Mouse (Mus musculus) gastrocnemius, postnatal 36 days (tissue): ENCODE data around the gene AC109138.7. TPM values are rescaled to one million over a fixed set of nuclear protein-coding genes. Genes with fewer than 3 reads are reported as not detected.
A peak's percentile ranks its signal among the peaks of the same experiment; 100 is the strongest.

Experiments
- DNase-seq, 2 experiments: peaks; one replicate each; pipeline ENCODE4 v3.0.0; 2022
- intact Hi-C: fragments of 180-260 bp; cut with DNase I; formaldehyde crosslinking; loops from one replicate; pipeline ENCODE4 v1.15.1; 2025
- total RNA-seq, 2 experiments: library from RNA; stranded (reverse); gene quantifications; 2 replicates each; pipeline ENCODE4 v1.2.3; 2021

The AC109138.7 gene
- total RNA-seq, 2 experiments from 2014 or later: not detected

- DNase-seq: peak; percentile 91 to 97
- intact Hi-C loops: loop anchor here (1.0 kb wide), 1 partner anchor 22 kb away; no protein-coding TSS in a partner anchor
Observed at GRCm38 (mm10) chr19:4191528-4192250, 22.5 kb upstream of the AC109138.7 start, which contains the start of gene Ppp1ca. Gene Ppp1ca (plus strand): TSS chr19:4192065.

DNA sequence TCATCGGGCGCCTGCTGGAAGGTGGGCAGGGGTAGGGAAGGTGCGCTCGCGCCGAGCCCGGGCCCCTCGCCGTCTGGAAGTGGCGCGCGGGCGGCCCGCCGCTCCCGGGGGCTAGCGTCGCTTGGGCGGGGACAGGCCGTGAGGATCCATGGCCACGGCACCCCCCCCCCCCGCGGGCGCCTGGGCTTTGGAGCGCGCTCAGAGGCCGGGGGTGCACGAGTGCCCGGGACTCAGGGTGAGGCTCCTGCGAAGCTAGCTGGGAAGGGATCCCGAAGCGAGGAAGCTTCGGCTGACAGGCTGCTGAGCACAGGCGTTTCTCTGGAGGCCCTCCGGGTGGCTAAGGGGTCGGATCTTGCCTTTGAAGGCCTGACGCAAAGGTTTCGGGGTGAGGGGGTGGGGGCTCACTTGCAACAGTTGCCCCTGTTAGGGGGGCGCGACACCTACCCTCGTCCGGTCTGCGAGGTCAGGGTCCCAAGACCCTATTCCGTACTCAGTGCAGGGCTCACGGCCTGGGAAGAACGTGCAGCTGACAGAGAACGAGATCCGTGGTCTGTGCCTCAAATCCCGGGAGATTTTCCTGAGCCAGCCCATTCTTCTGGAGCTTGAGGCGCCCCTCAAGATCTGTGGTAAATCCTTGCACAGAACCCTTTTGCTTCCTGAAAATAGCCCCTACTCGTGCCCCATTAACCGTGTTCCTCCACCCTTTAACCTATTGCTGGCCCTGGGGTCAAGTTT is 21.7 kb upstream of the AC109138.7 start:
- intact Hi-C loops: no loop called here
- no peak for DNase-seq

DNA sequence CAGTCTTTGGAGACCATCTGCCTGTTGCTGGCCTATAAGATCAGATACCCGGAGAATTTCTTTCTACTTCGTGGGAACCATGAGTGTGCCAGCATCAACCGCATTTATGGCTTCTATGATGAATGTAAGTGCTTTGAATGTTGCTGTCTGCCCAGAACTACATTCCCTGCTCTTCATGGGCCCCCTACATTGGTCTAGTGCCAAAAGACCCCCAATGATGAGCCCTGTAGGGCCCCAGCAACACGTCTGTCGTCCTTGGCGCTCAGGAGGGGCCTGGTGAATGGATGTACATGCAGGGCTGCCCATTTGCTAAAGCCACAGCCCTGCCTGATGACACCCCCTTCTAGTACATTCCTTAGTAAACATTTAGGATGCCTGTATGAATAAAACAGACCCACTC is 21.0 kb upstream of the AC109138.7 start:
- no peak for DNase-seq
- intact Hi-C loops: no loop called here

DNA sequence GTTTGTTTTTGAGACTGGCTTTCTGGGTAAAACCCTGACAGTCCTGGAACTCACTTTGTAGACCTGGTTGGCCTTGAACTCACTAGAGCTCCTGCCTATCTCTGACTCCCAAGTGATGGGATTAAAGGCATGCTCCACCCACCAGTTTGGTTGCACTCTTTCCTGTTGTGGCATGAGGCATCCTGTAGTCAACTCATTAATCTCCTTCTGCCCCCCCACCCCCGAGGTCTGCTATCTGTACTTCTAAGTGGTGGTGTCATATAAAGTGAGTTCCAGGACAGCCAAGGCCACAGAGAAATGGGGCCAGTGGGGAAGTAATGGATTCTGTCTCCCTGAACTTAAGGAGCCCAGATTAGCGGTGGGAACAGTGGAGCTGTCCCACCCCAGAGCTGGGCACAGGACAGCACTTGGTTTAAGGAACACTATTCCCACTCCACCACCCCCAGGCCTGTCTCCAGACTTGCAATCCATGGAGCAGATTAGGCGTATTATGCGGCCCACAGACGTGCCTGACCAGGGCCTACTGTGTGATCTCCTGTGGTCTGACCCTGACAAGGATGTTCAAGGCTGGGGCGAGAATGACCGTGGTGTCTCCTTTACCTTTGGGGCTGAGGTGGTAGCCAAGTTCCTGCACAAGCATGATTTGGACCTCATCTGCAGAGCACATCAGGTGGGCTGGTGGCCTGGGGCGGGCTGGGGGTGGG is 20.0 kb upstream of the AC109138.7 start:
- intact Hi-C loops: no loop called here
- DNase-seq: no peak

DNA sequence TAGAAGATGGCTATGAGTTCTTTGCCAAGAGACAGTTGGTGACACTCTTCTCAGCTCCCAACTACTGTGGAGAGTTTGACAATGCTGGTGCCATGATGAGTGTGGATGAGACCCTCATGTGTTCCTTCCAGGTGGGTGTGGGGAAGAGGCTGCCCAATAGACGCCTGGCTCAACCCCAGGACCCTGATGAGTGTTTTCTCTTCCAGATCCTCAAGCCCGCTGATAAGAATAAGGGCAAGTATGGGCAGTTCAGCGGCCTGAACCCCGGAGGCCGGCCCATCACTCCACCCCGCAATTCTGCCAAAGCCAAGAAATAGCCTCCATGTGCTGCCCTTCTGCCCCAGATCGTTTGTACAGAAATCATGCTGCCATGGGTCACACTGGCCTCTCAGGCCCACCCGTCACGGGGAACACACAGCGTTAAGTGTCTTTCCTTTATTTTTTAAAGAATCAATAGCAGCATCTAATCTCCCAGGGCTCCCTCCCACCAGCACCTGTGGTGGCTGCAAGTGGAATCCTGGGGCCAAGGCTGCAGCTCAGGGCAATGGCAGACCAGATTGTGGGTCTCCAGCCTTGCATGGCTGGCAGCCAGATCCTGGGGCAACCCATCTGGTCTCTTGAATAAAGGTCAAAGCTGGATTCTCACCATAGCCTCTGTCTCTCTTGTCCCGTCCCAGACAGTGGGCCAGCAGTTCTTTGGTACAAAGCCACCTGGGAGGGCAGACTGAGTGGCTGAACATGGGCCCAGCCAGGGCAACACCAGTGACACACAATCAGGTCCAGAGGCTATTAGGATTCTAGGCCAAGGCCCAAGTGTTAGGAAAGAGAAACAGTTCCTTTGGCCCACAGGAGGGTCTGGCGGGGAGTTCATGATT is 19.1 kb upstream of the AC109138.7 start:
- intact Hi-C loops: no loop called here
- DNase-seq: no peak

DNA sequence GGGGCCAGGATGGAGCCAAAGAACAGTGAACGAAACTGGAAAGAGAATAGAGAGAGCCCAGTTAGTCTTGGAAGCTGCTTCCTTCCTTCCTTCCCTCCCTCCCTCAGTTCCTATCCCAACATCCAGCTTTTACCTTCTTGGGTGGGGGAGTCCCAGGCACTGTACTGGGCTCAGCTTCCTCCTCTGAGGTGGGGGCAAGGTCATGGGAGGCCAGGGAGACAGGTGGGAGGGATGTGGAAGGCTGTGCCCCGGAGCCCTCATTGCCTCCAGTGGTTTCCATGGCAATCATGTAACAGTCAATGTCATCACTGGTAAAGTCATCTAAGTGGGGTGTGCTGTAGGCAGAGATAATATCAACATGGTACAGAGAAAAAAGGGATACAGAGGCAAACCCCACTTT is 18.1 kb upstream of the AC109138.7 start:
- intact Hi-C loops: no loop called here
- DNase-seq: no peak

GRCm38 (mm10) chr19:4196548-4196947 is 17.6 kb upstream of the AC109138.7 start:
- DNase-seq: no peak
- intact Hi-C loops: no loop called here

GRCm38 (mm10) chr19:4197180-4197579 is 17.0 kb upstream of the AC109138.7 start:
- intact Hi-C loops: no loop called here
- no peak for DNase-seq

- intact Hi-C loops: no loop called here
- DNase-seq: peak; percentile 89 to 94
Observed at GRCm38 (mm10) chr19:4201291-4201909, 12.8 kb upstream of the AC109138.7 start, which contains the start of gene Rad9a. Gene Rad9a (minus strand): TSS chr19:4201662.

DNA sequence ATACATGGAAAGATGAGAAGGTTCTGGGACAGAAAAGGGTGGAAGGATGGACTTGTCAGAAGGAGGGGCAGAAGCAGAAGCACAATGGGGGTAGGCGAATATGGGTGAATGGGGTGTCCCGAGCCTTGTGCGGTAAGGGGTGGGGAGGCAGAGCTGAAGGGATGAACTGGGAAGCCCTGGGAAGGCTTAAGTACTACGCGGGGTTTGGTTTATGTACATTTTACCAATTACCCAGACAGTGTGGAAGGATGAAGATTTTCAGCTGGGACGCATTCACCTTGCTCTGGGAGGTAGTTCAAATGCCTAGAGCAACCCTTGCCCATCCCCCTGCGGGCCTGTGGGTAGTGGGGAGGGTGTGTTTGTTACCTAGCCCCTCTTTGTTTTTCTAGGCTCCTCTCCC is 12.0 kb upstream of the AC109138.7 start:
- intact Hi-C loops: no loop called here
- no peak for DNase-seq

GRCm38 (mm10) chr19:4203148-4203547 is 11.0 kb upstream of the AC109138.7 start:
- intact Hi-C loops: no loop called here
- no peak for DNase-seq

- intact Hi-C loops: no loop called here
Observed at GRCm38 (mm10) chr19:4203604-4204326, 10.4 kb upstream of the AC109138.7 start.

DNA sequence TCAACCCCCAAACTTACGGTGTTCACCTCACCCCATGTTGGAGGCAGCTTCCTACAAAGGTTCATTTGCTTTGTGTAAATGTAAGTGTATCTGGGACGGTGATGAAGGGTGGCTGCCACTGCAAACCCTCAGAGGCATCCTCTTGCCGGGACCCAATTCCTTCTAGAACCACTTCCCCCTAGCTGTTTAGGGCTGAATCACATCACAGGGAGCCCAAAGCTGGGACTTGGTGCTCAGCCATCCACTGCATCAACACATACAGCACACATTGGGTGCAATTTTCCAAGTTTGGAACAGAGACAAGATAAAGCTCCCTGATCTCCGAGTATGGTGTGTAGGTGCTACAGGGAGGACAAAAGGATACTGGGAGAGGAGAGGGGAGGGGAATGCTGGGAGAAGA is 9.3 kb upstream of the AC109138.7 start:
- intact Hi-C loops: loop anchor here (5.0 kb wide), 1 partner anchor 102 kb away; the partner anchor contains the start of gene Grk2
- no peak for DNase-seq

More at GRCm38 (mm10) chr19:4203604-4204326, 10.4 kb upstream of the AC109138.7 start:
- DNase-seq: no peak

DNA sequence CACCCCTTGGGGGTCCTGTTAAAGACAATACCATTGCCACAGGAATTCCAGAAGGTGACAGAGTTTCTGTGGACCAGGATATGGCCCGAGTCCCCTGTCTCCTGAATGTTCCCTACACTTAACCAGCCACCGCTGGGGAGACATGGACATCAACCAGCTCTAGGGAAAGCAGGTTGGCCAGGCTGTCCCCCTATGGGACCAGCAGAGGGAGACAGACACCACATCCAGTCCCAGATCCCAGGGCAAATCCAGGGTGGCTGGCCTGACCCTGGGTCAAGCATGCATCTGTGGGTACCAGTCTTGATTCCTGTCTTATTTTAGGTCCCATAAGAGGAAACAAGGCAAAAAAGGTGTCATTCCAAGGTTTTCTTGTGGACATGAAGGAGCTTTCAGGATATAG is 7.2 kb upstream of the AC109138.7 start:
- peak; percentile 52 to 65 for DNase-seq
- intact Hi-C loops: loop anchor here (1.0 to 5.0 kb wide), 2 partner anchors 21 to 100 kb away; partner anchors contain the start of gene Grk2

DNA sequence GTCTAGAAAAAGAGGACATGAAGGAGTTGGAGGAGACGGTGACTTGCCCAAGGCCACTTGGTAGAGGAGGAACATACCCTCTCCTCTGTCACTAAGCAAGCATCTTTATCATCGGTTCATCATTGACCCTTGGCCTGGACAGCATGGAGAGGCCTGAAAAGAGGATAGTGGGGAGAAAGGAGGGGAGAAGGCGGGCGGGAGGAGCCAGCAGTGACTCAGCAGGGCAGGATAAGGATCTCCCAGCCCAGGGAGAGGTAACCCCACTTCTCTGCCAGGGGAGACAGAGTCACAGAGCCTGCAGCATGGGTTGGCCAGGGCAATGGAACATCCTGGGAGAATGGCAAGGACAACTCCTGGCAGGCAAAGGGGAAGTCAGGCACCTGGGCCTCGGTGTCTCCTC is 5.6 kb upstream of the AC109138.7 start:
- no peak for DNase-seq
- intact Hi-C loops: loop anchor here (5.0 kb wide), 1 partner anchor 99 kb away; the partner anchor contains the start of gene Grk2

- intact Hi-C loops: no loop called here
- no peak for DNase-seq
Observed at GRCm38 (mm10) chr19:4211891-4212588, 2.1 kb upstream of the AC109138.7 start.

GRCm38 (mm10) chr19:4213524-4213974 is 608 bp upstream of the AC109138.7 start:
- intact Hi-C loops: no loop called here

More at GRCm38 (mm10) chr19:4213524-4213974, 608 bp upstream of the AC109138.7 start:
- no peak for DNase-seq
